Mouse (Mus musculus): ENCODE data around the gene Egln1. TPM values are rescaled to one million over a fixed set of nuclear protein-coding genes. Genes with fewer than 3 reads are reported as not detected.
A peak's percentile ranks its signal among the peaks of the same experiment; 100 is the strongest.

Egln1 gene
- polyA plus RNA-seq, 1 experiment from 2014 or later = 18.4 TPM

- Histone ChIP-seq H3K4me1 (replicated peaks) (peaks cover 35% of the 10 kb centered on the region), H3K27me3 (no peaks in the 10 kb centered on the region), H3K27ac (peak within 1 kb of the TSS; percentile 85), H3K4me3 (peak within 1 kb of the TSS; percentile 93), H3K9me3 (replicated peaks) (no peaks in the 10 kb centered on the region), H3K4me2 (peak within 1 kb of the TSS; percentile 97), H3K9ac (peak within 1 kb of the TSS; percentile 89), H3K36me3 (peaks cover 43% of the 10 kb centered on the region)
- peak; percentile 82 for ATAC-seq (replicated peaks; ENCODE audit: insufficient number of reproducible peaks, insufficient read depth, low FRiP score, low read depth)
- under 1% methylated on average over 106 of the region's 114 CpGs for WGBS
Measured at GRCm38 (mm10) chr8:124897386-124898250, 51.5 kb downstream of the Egln1 start, which contains the start of the genes Exoc8 and Sprtn. TSS of gene Exoc8 (minus strand) at chr8:124897705. TSS of gene Sprtn (plus strand) at chr8:124897886.

- no peaks in the 10 kb centered on the region for H3K27me3 ChIP-seq
- ATAC-seq (replicated peaks; ENCODE audit: insufficient number of reproducible peaks, insufficient read depth, low FRiP score, low read depth) = peak; percentile 19
- no peaks in the 10 kb centered on the region for H3K9me3 ChIP-seq (replicated peaks)
- H3K9ac ChIP-seq = peak overlapping the region; percentile 89
- peak overlapping the region; percentile 93 for H3K4me3 ChIP-seq
- H3K4me1 ChIP-seq (replicated peaks) = peaks cover 35% of the 10 kb centered on the region
- peaks cover 35% of the 10 kb centered on the region for H3K36me3 ChIP-seq
- peak overlapping the region; percentile 85 for H3K27ac ChIP-seq
- WGBS = under 1% methylated on average over 60 of the region's 60 CpGs
- H3K4me2 ChIP-seq = peak overlapping the region; percentile 97
Measured at GRCm38 (mm10) chr8:124896632-124897385, 52.3 kb downstream of the Egln1 start.

- WGBS = 78% methylated on average over 26 of the region's 26 CpGs
- H3K4me3 ChIP-seq = peak overlapping the region; percentile 93
- peaks cover 35% of the 10 kb centered on the region for H3K4me1 ChIP-seq (replicated peaks)
- ATAC-seq (replicated peaks; ENCODE audit: insufficient number of reproducible peaks, insufficient read depth, low FRiP score, low read depth) = no peak
- peaks cover 38% of the 10 kb centered on the region for H3K36me3 ChIP-seq
- H3K27me3 ChIP-seq = no peaks in the 10 kb centered on the region
- no peaks in the 10 kb centered on the region for H3K9me3 ChIP-seq (replicated peaks)
- H3K4me2 ChIP-seq = peak overlapping the region; percentile 97
- 0 out of 2 replicates have a peak overlapping the region, but pooled peaks have one; percentile 2 for H3K9ac ChIP-seq
- H3K27ac ChIP-seq = peak overlapping the region; percentile 85
Measured at GRCm38 (mm10) chr8:124896010-124896631, 53.0 kb downstream of the Egln1 start.

- H3K36me3 ChIP-seq = peaks cover 50% of the 10 kb centered on the region
- H3K9me3 ChIP-seq (replicated peaks) = no peaks in the 10 kb centered on the region
- H3K4me2 ChIP-seq = no peak overlapping the region
- ATAC-seq (replicated peaks; ENCODE audit: insufficient number of reproducible peaks, insufficient read depth, low FRiP score, low read depth) = no peak
- no peak overlapping the region for H3K27ac ChIP-seq
- 65% methylated on average over 3 of the region's 3 CpGs for WGBS
- H3K27me3 ChIP-seq = no peaks in the 10 kb centered on the region
- no peak overlapping the region for H3K9ac ChIP-seq
- H3K4me3 ChIP-seq = no peak overlapping the region
- peaks cover 26% of the 10 kb centered on the region for H3K4me1 ChIP-seq (replicated peaks)
Measured at GRCm38 (mm10) chr8:124892596-124892995, 56.5 kb downstream of the Egln1 start.

GRCm38 (mm10) chr8:124888385-124888784 is 60.7 kb downstream of the Egln1 start:
- Histone ChIP-seq H3K9me3 (replicated peaks) (no peaks in the 10 kb centered on the region), H3K27ac (no peak overlapping the region), H3K9ac (no peak overlapping the region), H3K4me2 (no peak overlapping the region), H3K4me3 (no peak overlapping the region), H3K4me1 (replicated peaks) (no peaks in the 10 kb centered on the region), H3K27me3 (no peaks in the 10 kb centered on the region), H3K36me3 (peaks cover 78% of the 10 kb centered on the region)
- ATAC-seq (replicated peaks; ENCODE audit: insufficient number of reproducible peaks, insufficient read depth, low FRiP score, low read depth) = no peak
- WGBS = 97% methylated on average over 5 of the region's 5 CpGs

GRCm38 (mm10) chr8:124878946-124879526 is 70.1 kb downstream of the Egln1 start:
- Histone ChIP-seq H3K9me3 (replicated peaks) (no peaks in the 10 kb centered on the region), H3K27ac (no peak overlapping the region), H3K9ac (no peak overlapping the region), H3K27me3 (no peaks in the 10 kb centered on the region), H3K4me3 (no peak overlapping the region), H3K4me1 (replicated peaks) (peaks cover 3% of the 10 kb centered on the region; the same call in 1 of the 2 replicates), H3K36me3 (peaks cover 85% of the 10 kb centered on the region), H3K4me2 (no peak overlapping the region)
- no peak for ATAC-seq (replicated peaks; ENCODE audit: insufficient number of reproducible peaks, insufficient read depth, low FRiP score, low read depth)
- 45% methylated on average over 10 of the region's 10 CpGs for WGBS

- no peak overlapping the region for H3K9ac ChIP-seq
- H3K4me2 ChIP-seq = no peak overlapping the region
- H3K36me3 ChIP-seq = peaks cover 85% of the 10 kb centered on the region
- 73% methylated on average over 5 of the region's 5 CpGs for WGBS
- no peaks in the 10 kb centered on the region for H3K9me3 ChIP-seq (replicated peaks)
- H3K4me1 ChIP-seq (replicated peaks) = peaks cover 3% of the 10 kb centered on the region; the same call in 1 of the 2 replicates
- H3K4me3 ChIP-seq = no peak overlapping the region
- ATAC-seq (replicated peaks; ENCODE audit: insufficient number of reproducible peaks, insufficient read depth, low FRiP score, low read depth) = no peak
- H3K27me3 ChIP-seq = no peaks in the 10 kb centered on the region
- no peak overlapping the region for H3K27ac ChIP-seq
Measured at GRCm38 (mm10) chr8:124878141-124878540, 71.0 kb downstream of the Egln1 start.

GRCm38 (mm10) chr8:124872690-124873089 is 76.4 kb downstream of the Egln1 start:
- WGBS = 33% methylated on average over 5 of the region's 5 CpGs
- Histone ChIP-seq H3K9ac (no peak overlapping the region), H3K4me2 (no peak overlapping the region), H3K9me3 (replicated peaks) (no peaks in the 10 kb centered on the region), H3K4me3 (no peak overlapping the region), H3K27me3 (no peaks in the 10 kb centered on the region), H3K4me1 (replicated peaks) (peaks cover 23% of the 10 kb centered on the region), H3K36me3 (peaks cover 51% of the 10 kb centered on the region), H3K27ac (no peak overlapping the region)
- 0 out of 2 replicates have a peak, but pooled peaks have one; percentile 47 for ATAC-seq (replicated peaks; ENCODE audit: insufficient number of reproducible peaks, insufficient read depth, low FRiP score, low read depth)

GRCm38 (mm10) chr8:124872081-124872480 is 77.0 kb downstream of the Egln1 start:
- Histone ChIP-seq H3K27ac (no peak overlapping the region), H3K4me2 (no peak overlapping the region), H3K27me3 (no peaks in the 10 kb centered on the region), H3K9me3 (replicated peaks) (no peaks in the 10 kb centered on the region), H3K4me3 (no peak overlapping the region), H3K9ac (no peak overlapping the region), H3K36me3 (peaks cover 46% of the 10 kb centered on the region), H3K4me1 (replicated peaks) (peaks cover 29% of the 10 kb centered on the region)
- 91% methylated on average over 7 of the region's 7 CpGs for WGBS
- ATAC-seq (replicated peaks; ENCODE audit: insufficient number of reproducible peaks, insufficient read depth, low FRiP score, low read depth) = no peak

- ATAC-seq (replicated peaks; ENCODE audit: insufficient number of reproducible peaks, insufficient read depth, low FRiP score, low read depth) = no peak
- Histone ChIP-seq H3K27me3 (no peaks in the 10 kb centered on the region), H3K4me1 (replicated peaks) (peaks cover 35% of the 10 kb centered on the region), H3K9me3 (replicated peaks) (no peaks in the 10 kb centered on the region), H3K4me3 (no peak overlapping the region), H3K36me3 (peaks cover 40% of the 10 kb centered on the region), H3K4me2 (no peak overlapping the region), H3K9ac (no peak overlapping the region), H3K27ac (no peak overlapping the region)
- WGBS = 93% methylated on average over 7 of the region's 7 CpGs
Measured at GRCm38 (mm10) chr8:124871474-124871873, 77.7 kb downstream of the Egln1 start.

GRCm38 (mm10) chr8:124869708-124870107 is 79.4 kb downstream of the Egln1 start:
- H3K4me1 ChIP-seq (replicated peaks) = peaks cover 47% of the 10 kb centered on the region

More at GRCm38 (mm10) chr8:124869708-124870107, 79.4 kb downstream of the Egln1 start:
- no peak overlapping the region for H3K4me3 ChIP-seq
- H3K9me3 ChIP-seq (replicated peaks) = no peaks in the 10 kb centered on the region
- WGBS = 39% methylated on average over 6 of the region's 6 CpGs
- no peak overlapping the region for H3K9ac ChIP-seq
- no peaks in the 10 kb centered on the region for H3K27me3 ChIP-seq
- H3K4me2 ChIP-seq = no peak overlapping the region
- H3K27ac ChIP-seq = no peak overlapping the region
- no peak for ATAC-seq (replicated peaks; ENCODE audit: insufficient number of reproducible peaks, insufficient read depth, low FRiP score, low read depth)
- peaks cover 30% of the 10 kb centered on the region for H3K36me3 ChIP-seq
